Mouse (Mus musculus): ENCODE data around the gene 2310061I04Rik. TPM values are rescaled to one million over a fixed set of nuclear protein-coding genes. Genes with fewer than 3 reads are reported as not detected.

Gene 2310061I04Rik
- polyA plus RNA-seq, 1 experiment = 103 TPM

GRCm38 (mm10) chr17:35843514-35843913, 53.7 kb downstream of the 2310061I04Rik start:
- Histone ChIP-seq H3K4me1 (ENCODE audit: control insufficient read depth, insufficient read depth, low read length) (no peaks in the 10 kb centered on the region), H3K4me3 (ENCODE audit: insufficient read depth, low read length) (no peak overlapping the region), H3K27ac (ENCODE audit: insufficient read depth, low read length) (no peak overlapping the region)
- TF ChIP-seq CTCF (IDR thresholded peaks at IDR 0.05; ENCODE audit: extremely low read depth, insufficient read depth, low read length) = no peak
- no peak for TF ChIP-seq POLR2A (IDR thresholded peaks at IDR 0.05; ENCODE audit: extremely low read depth, insufficient read depth, low read length)

Other genes starting within 250 kb of the 2310061I04Rik start
- 34.5 and 38.9 TPM in 2 replicates for gene Vars2, start 229.8 kb downstream of the 2310061I04Rik start, polyA plus RNA-seq (2012; rRNA removed)
- 29.8 and 32.9 TPM in 2 replicates for gene Gtf2h4, start 223.7 kb downstream of the 2310061I04Rik start, polyA plus RNA-seq (2012; rRNA removed)
- 42.8 and 44.9 TPM in 2 replicates for gene Ddr1, start 192.8 kb downstream of the 2310061I04Rik start, polyA plus RNA-seq (2012; rRNA removed)
- 13.4 and 18.4 TPM in 2 replicates for gene Ier3, start 75.7 kb downstream of the 2310061I04Rik start, polyA plus RNA-seq (2012; rRNA removed)
- gene Flot1, start 74.2 kb downstream of the 2310061I04Rik start, polyA plus RNA-seq (2012; rRNA removed) = 212 and 223 TPM in 2 replicates
- gene Tubb5, start 59.1 kb downstream of the 2310061I04Rik start, polyA plus RNA-seq (2012; rRNA removed) = 453 and 474 TPM in 2 replicates
- gene Mdc1, start 55.9 kb downstream of the 2310061I04Rik start, polyA plus RNA-seq (2012; rRNA removed) = 7.7 and 8.4 TPM in 2 replicates
- gene Nrm, start 36.1 kb downstream of the 2310061I04Rik start, polyA plus RNA-seq (2012; rRNA removed) = 7.5 and 9.3 TPM in 2 replicates
- gene Ppp1r18, start 31.8 kb downstream of the 2310061I04Rik start, polyA plus RNA-seq (2012; rRNA removed) = 11.1 and 11.4 TPM in 2 replicates
- 42.6 and 44.1 TPM in 2 replicates for gene Dhx16, start 17.6 kb downstream of the 2310061I04Rik start, polyA plus RNA-seq (2012; rRNA removed)
- gene Atat1, start 12.6 kb upstream of the 2310061I04Rik start, polyA plus RNA-seq (2012; rRNA removed) = 92.6 and 96.8 TPM in 2 replicates
- 64.3 and 65.7 TPM in 2 replicates for gene Mrps18b, start 19.0 kb upstream of the 2310061I04Rik start, polyA plus RNA-seq (2012; rRNA removed)
- 39.6 TPM in 2 replicates for gene Ppp1r10, start 19.0 kb upstream of the 2310061I04Rik start, polyA plus RNA-seq (2012; rRNA removed)
- 76.4 and 87.8 TPM in 2 replicates for gene Abcf1, start 72.3 kb upstream of the 2310061I04Rik start, polyA plus RNA-seq (2012; rRNA removed)
- gene Gnl1, start 82.4 kb upstream of the 2310061I04Rik start, polyA plus RNA-seq (2012; rRNA removed) = 131 and 140 TPM in 2 replicates
- gene Prr3, start 82.8 kb upstream of the 2310061I04Rik start, polyA plus RNA-seq (2012; rRNA removed) = 47.0 and 47.8 TPM in 2 replicates
- gene H2-T24, start 123.1 kb upstream of the 2310061I04Rik start, polyA plus RNA-seq (2012; rRNA removed) = 1.3 and 1.8 TPM in 2 replicates
- 27.6 and 31.8 TPM in 2 replicates for gene H2-T23, start 135.4 kb upstream of the 2310061I04Rik start, polyA plus RNA-seq (2012; rRNA removed)
- 18.3 and 19.0 TPM in 2 replicates for gene H2-T22, start 145.3 kb upstream of the 2310061I04Rik start, polyA plus RNA-seq (2012; rRNA removed)
- not detected in 2 replicates for gene Gm6034, start 145.5 kb upstream of the 2310061I04Rik start, polyA plus RNA-seq (2012; rRNA removed)
- gene Gm11127, start 160.9 kb upstream of the 2310061I04Rik start, polyA plus RNA-seq (2012; rRNA removed) = 0.23 and 0.35 TPM in 2 replicates
- gene Gm19684, start 224.2 kb upstream of the 2310061I04Rik start, polyA plus RNA-seq (2012; rRNA removed) = not detected in 2 replicates
- not detected in 2 replicates for gene Gm7030, start 232.0 kb upstream of the 2310061I04Rik start, polyA plus RNA-seq (2012; rRNA removed)